Mouse (Mus musculus): Measurements from ENCODE around the gene Spata18. TPM values are rescaled to one million over a fixed set of nuclear protein-coding genes. Genes with fewer than 3 reads are reported as not detected.

Spata18 gene
- total RNA-seq (2017): not detected in 2 replicates

- ATAC-seq (replicated peaks; ENCODE audit: low read depth, poor library complexity, severe bottlenecking): peak; percentile 4; the same call in 1 of the 2 replicates
Measured at GRCm38 (mm10) chr5:73651061-73651854, at the start of gene Spata18. Spata18 (plus strand) TSS chr5:73651379.

GRCm38 (mm10) chr5:73602865-73603264 lies 48.3 kb upstream of the Spata18 start:
- ATAC-seq (replicated peaks; ENCODE audit: low read depth, poor library complexity, severe bottlenecking): no peak

- ATAC-seq (replicated peaks; ENCODE audit: low read depth, poor library complexity, severe bottlenecking): no peak
Measured at GRCm38 (mm10) chr5:73604542-73604941, 46.6 kb upstream of the Spata18 start.

- no peak for ATAC-seq (replicated peaks; ENCODE audit: low read depth, poor library complexity, severe bottlenecking)
Measured at GRCm38 (mm10) chr5:73604964-73605363, 46.2 kb upstream of the Spata18 start.

GRCm38 (mm10) chr5:73611071-73611470 lies 40.1 kb upstream of the Spata18 start:
- ATAC-seq (replicated peaks; ENCODE audit: low read depth, poor library complexity, severe bottlenecking): no peak

GRCm38 (mm10) chr5:73613296-73613695 lies 37.9 kb upstream of the Spata18 start:
- no peak for ATAC-seq (replicated peaks; ENCODE audit: low read depth, poor library complexity, severe bottlenecking)

- ATAC-seq (replicated peaks; ENCODE audit: low read depth, poor library complexity, severe bottlenecking): peak; percentile 36; the same call in 1 of the 2 replicates
Measured at GRCm38 (mm10) chr5:73615211-73615610, 36.0 kb upstream of the Spata18 start.

- ATAC-seq (replicated peaks; ENCODE audit: low read depth, poor library complexity, severe bottlenecking): no peak
Measured at GRCm38 (mm10) chr5:73618969-73619368, 32.2 kb upstream of the Spata18 start.

GRCm38 (mm10) chr5:73625505-73625904 lies 25.7 kb upstream of the Spata18 start:
- no peak for ATAC-seq (replicated peaks; ENCODE audit: low read depth, poor library complexity, severe bottlenecking)

GRCm38 (mm10) chr5:73626842-73627241 lies 24.3 kb upstream of the Spata18 start:
- ATAC-seq (replicated peaks; ENCODE audit: low read depth, poor library complexity, severe bottlenecking): no peak

- ATAC-seq (replicated peaks; ENCODE audit: low read depth, poor library complexity, severe bottlenecking): no peak
Measured at GRCm38 (mm10) chr5:73627559-73627958, 23.6 kb upstream of the Spata18 start.

GRCm38 (mm10) chr5:73627991-73628390 lies 23.2 kb upstream of the Spata18 start:
- no peak for ATAC-seq (replicated peaks; ENCODE audit: low read depth, poor library complexity, severe bottlenecking)

GRCm38 (mm10) chr5:73630141-73630540 lies 21.0 kb upstream of the Spata18 start:
- ATAC-seq (replicated peaks; ENCODE audit: low read depth, poor library complexity, severe bottlenecking): peak; percentile 97

- ATAC-seq (replicated peaks; ENCODE audit: low read depth, poor library complexity, severe bottlenecking): no peak
Measured at GRCm38 (mm10) chr5:73631001-73631558, 20.1 kb upstream of the Spata18 start.

GRCm38 (mm10) chr5:73632291-73632690 lies 18.9 kb upstream of the Spata18 start, which contains the start of gene Lrrc66:
Lrrc66 (minus strand) TSS chr5:73632526.
- ATAC-seq (replicated peaks; ENCODE audit: low read depth, poor library complexity, severe bottlenecking): no peak

- no peak; the same call in 1 of the 2 replicates for ATAC-seq (replicated peaks; ENCODE audit: low read depth, poor library complexity, severe bottlenecking)
Measured at GRCm38 (mm10) chr5:73633141-73633540, 18.0 kb upstream of the Spata18 start.

- peak; percentile 68; the same call in 1 of the 2 replicates for ATAC-seq (replicated peaks; ENCODE audit: low read depth, poor library complexity, severe bottlenecking)
Measured at GRCm38 (mm10) chr5:73637337-73638107, 13.7 kb upstream of the Spata18 start.

GRCm38 (mm10) chr5:73641058-73641457 lies 10.1 kb upstream of the Spata18 start:
- ATAC-seq (replicated peaks; ENCODE audit: low read depth, poor library complexity, severe bottlenecking): no peak

GRCm38 (mm10) chr5:73642091-73642490 lies 9.1 kb upstream of the Spata18 start:
- ATAC-seq (replicated peaks; ENCODE audit: low read depth, poor library complexity, severe bottlenecking): no peak; the same call in 1 of the 2 replicates

GRCm38 (mm10) chr5:73647261-73647900 lies 3.8 kb upstream of the Spata18 start, which contains the start of gene Sgcb:
Sgcb (minus strand) TSS chr5:73647790.
- ATAC-seq (replicated peaks; ENCODE audit: low read depth, poor library complexity, severe bottlenecking): peak; percentile 76
